Mouse (Mus musculus) adrenal gland, postnatal 25 days (tissue): ENCODE measurements at regions not wholly inside any gene's neighbourhood (a gene's known extent, or its start where the extent isn't known, plus 50 kb on each side); places are given as distances from the start of the nearest gene placed in this dataset.

Source experiments
- DNase-seq: peaks from one replicate; pipeline ENCODE4 v3.0.0; 2021; ENCODE audit warnings: mixed read lengths

GRCm38 (mm10) chr3:74657170-74657569 is 507.7 kb downstream of the Zbbx start:
- DNase-seq = no peak

GRCm38 (mm10) chr3:74632623-74633022 is 532.2 kb downstream of the Zbbx start:
- DNase-seq = no peak

DNA sequence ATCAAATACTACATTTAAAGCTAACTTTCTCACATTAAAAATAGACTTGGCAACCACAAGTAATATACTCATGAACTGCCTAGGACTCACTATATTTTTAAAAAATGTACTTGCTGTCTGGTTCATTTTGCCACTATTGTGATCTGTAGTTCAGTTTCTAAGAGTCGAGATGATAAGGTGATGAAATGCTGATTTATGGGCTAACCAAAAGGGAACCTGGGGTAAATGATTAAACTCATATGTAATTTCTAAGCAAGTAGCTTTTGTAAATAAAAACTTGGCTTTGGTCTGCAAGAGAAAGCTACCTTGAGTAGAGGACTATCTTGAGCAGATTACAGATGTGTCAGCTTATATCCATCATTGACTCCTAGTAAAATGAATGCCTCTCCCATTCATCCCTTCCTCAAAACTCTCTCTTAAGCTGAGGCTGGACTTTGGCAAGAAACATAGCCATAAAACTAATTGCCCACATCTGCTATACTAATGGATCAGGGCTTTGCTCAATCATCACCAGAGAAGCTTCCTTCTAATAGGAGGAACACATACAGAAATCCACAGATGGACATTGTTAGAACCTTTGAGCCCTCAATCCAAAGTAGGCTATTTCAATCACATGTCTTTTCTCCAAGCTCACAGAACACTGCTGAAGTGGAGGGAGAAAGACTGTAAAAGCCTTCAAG is 563.4 kb downstream of the Zbbx start:
- no peak for DNase-seq

GRCm38 (mm10) chr3:74588703-74589362 is 576.0 kb downstream of the Zbbx start:
- no peak for DNase-seq

DNA sequence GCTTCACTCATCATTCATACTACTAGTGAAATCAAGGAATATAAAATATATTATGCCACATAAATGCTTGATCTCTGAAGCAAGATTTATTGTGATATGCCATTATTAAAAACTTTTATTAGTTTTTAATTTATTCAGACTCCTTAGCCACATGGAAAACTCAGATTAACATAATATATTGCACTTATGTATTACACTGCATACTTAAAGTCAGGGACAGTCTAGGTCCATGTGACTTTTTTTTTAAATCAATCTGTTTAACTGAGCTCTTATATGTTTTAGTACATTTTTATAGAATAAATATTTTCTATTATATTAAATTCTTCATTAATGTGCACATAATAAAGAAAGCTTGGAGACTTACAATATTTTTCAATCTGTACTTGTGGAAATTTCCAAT is 599.7 kb downstream of the Zbbx start:
- no peak for DNase-seq

DNA sequence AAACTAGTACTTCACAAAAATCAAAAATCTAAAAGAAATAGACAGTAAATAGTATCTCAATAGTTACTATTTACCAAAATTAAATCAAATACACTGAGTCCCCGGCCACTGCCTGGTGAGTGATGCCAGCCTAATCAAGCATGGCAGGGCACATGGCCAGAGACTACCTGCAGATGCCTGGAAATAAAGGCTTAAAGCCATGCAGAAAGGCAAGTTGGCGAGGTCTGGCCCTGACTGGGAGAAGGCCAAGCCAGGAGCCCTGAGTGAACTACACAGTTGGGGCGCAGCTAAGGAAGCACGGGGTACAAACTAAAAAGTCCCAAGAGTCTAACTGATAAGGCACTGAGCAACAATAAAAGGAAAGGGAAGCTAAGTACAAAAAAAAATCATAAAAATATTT is 630.0 kb downstream of the Zbbx start:
- DNase-seq = peak; percentile 21

DNA sequence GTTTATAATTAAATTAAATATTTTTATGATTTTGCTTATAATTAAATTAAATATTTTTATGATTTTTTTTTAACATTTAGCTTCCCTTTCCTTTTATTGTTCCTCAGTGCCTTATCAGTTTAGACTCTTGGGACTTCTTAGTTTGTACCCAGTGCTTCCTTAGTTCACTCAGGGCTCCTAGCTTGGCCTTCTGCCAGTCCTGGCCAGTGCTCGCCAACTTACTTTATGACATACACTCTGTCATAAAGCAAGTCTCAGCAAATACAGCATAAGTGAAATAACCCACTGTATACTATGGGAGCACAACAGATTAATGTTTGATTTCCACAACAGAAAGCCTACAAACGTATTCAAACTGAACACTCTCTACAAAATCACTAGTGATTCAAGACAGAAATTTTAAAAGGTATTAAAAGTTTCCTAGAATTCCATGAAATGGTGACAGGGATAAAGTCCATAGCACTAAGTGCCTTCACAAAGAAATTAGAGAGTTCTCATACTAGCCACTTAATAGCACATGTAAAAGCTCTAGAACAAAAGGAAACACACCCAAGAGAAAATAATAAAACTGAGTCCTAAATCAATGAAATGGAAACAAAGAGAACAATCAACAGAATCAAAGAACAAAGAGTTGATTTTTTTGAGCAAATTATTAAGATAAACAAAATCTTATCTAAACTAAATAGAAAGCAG is 630.7 kb downstream of the Zbbx start:
- peak; percentile 23 for DNase-seq

DNA sequence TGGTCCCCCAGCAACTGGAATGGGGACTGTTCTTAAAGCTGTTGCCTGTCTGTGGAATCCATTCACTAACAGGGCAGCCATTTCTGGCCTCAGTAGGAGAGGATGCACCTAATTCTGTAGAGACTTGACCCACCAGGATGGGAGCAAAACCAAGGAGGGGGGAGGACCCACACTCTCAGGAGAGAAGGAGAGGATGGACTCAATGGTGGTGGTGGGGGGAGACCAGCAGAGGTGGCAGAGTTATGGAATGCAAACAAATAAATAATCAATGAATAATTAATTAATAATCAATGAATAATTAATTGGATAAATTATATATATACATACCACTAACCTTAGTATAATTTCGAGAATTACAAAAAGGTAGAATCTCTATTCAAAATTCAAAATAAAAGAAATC is 681.1 kb downstream of the Zbbx start:
- no peak for DNase-seq
